Comparison of ENCODE assay signal across 7 mouse cellular contexts in genomic region chr1:57612931-57613804, GRCm38 (mm10).
A peak's percentile ranks its signal among the peaks of the same experiment; 100 is the strongest.
DNase-seq lines count a peak whose midpoint lies in the region; ATAC-seq and TF ChIP-seq lines count a peak whose summit lies in the region.

No protein-coding gene starts in this region.

- no peaks in the 10 kb centered on the region for H3K27me3 ChIP-seq in intestine, embryonic 15.5 days (replicated peaks)
- no peaks in the 10 kb centered on the region for H3K27me3 ChIP-seq in midbrain, embryonic 10.5 days (ENCODE audit: low read depth, poor library complexity, severe bottlenecking)

- H3K4me1 ChIP-seq in intestine, embryonic 15.5 days (replicated peaks), result 0 out of 2 replicates have a peak, but pooled peaks cover 3% of the 10 kb centered on the region
- H3K4me1 ChIP-seq in midbrain, embryonic 10.5 days, result peaks cover 33% of the 10 kb centered on the region

- intact Hi-C loops in left cerebral cortex, adult 2 months (cut with DNase I), result no loop called here

- TF ChIP-seq CTCF in layer of hippocampus, adult 2 months (conservative IDR thresholded peaks at IDR 0.05), result no peak
- no peak for TF ChIP-seq CTCF in left cerebral cortex, adult 2 months (IDR thresholded peaks at IDR 0.05)

- no peaks in the 10 kb centered on the region for H3K9me3 ChIP-seq in intestine, embryonic 15.5 days
- H3K9me3 ChIP-seq in midbrain, embryonic 10.5 days (replicated peaks), result no peaks in the 10 kb centered on the region

- H3K27ac ChIP-seq in intestine, embryonic 15.5 days, result no peak overlapping the region
- H3K27ac ChIP-seq in midbrain, embryonic 10.5 days (replicated peaks), result 0 out of 2 replicates have a peak overlapping the region, but pooled peaks have one; percentile 35
- no peak overlapping the region for H3K27ac ChIP-seq in layer of hippocampus, adult 2 months
- H3K27ac ChIP-seq in left cerebral cortex, adult 2 months, result no peak overlapping the region

- H3K4me2 ChIP-seq in intestine, embryonic 15.5 days (replicated peaks), result peak overlapping the region; percentile 53

- peak; percentile 58; the same call in 1 of the 2 replicates for ATAC-seq in intestine, embryonic 15.5 days

- H3K36me3 ChIP-seq in intestine, embryonic 15.5 days, result no peaks in the 10 kb centered on the region
- H3K36me3 ChIP-seq in midbrain, embryonic 10.5 days, result no peaks in the 10 kb centered on the region

- H3K9ac ChIP-seq in intestine, embryonic 15.5 days, result no peak overlapping the region

- WGBS in intestine, embryonic 15.5 days, result 22% methylated on average over 17 of the region's 17 CpGs
- WGBS in midbrain, embryonic 10.5 days, result 17% methylated on average over 16 of the region's 17 CpGs

- H3K4me3 ChIP-seq in intestine, embryonic 15.5 days (replicated peaks), result 0 out of 2 replicates have a peak overlapping the region, but pooled peaks have one; percentile 8
- peak overlapping the region; percentile 29 for H3K4me3 ChIP-seq in midbrain, embryonic 10.5 days
- no peak overlapping the region for H3K4me3 ChIP-seq in layer of hippocampus, adult 2 months
- no peak overlapping the region for H3K4me3 ChIP-seq in left cerebral cortex, adult 2 months

- DNase-seq in ES-CJ7 (ENCODE audit: low read depth, low spot score) (peak; percentile 51), R1 (ENCODE audit: low read depth, low spot score) (peak; percentile 22)
- no peak for DNase-seq in midbrain, embryonic 10.5 days (ENCODE audit: low spot score)
- no peak for DNase-seq in layer of hippocampus, adult 2 months (ENCODE audit: low spot score in 2 of 2)
- DNase-seq in left cerebral cortex, adult 2 months (ENCODE audit: extremely low spot score in 1 of 2, low spot score in 2 of 2), result no peak
- no peak for DNase-seq in left cerebral cortex, adult 8-10 months (ENCODE audit: low spot score in 2 of 2)

Comparison
In these comparisons a context has a peak if more than half of its experiments do, and no peak if none do; other contexts are left out.
1. DNase-seq: peak in ES-CJ7 (single experiment) and R1 (single experiment); none in midbrain, embryonic 10.5 days (single experiment), layer of hippocampus, adult 2 months (0 of 2), left cerebral cortex, adult 2 months (0 of 2) and left cerebral cortex, adult 8-10 months (0 of 2).
2. H3K4me3 ChIP-seq: peak in intestine, embryonic 15.5 days (single experiment) and midbrain, embryonic 10.5 days (single experiment); none in layer of hippocampus, adult 2 months (single experiment) and left cerebral cortex, adult 2 months (single experiment).